Comparison of ENCODE assay signal across 12 mouse cellular contexts in the genomic region with DNA sequence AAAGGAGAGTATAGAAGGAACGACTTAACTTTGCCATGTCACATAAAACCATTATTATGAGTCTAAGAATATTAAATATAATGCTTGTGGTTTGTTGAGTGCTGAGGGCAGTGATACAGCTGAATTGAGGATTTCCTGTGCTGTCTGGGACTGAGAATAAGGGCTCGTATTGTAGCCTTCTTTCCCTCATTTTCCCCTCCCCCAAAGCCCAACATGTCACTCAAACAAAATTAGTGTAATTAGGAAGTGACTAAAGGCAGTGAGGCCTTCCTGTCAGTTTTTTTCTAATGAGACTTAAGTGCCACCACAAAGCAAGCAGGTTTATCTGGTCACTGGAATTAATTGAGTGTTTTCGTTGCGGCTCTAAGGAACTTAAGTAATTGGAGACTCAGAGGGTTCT. TPM values are rescaled to one million over a fixed set of nuclear protein-coding genes. Genes with fewer than 3 reads are reported as not detected.
DNase-seq lines count a peak whose midpoint lies in the region; ATAC-seq and TF ChIP-seq lines count a peak whose summit lies in the region.
"Had no signal": no experiment of that assay in that cellular context is flagged by ENCODE, and none has a peak within 500 bp of the region (broad histone marks: within the 10 kb centered on the region; RNA-seq: fewer than 3 reads in every experiment).

No protein-coding gene starts in this region.

- H3K9me3 ChIP-seq in kidney, embryonic 15.5 days (replicated peaks): no peaks in the 10 kb centered on the region
- H3K9me3 ChIP-seq in forebrain, embryonic 13.5 days (replicated peaks): no peaks in the 10 kb centered on the region

- no peak overlapping the region for H3K4me3 ChIP-seq in kidney, embryonic 15.5 days (replicated peaks)
- no peak overlapping the region for H3K4me3 ChIP-seq in forebrain, embryonic 13.5 days

- no peak for TF ChIP-seq POLR2A in brain, embryonic 14.5 days (IDR thresholded peaks at IDR 0.05; ENCODE audit: borderline replicate concordance, extremely low read depth, insufficient read depth, insufficient read length, poor library complexity, severe bottlenecking)

- H3K4me1 ChIP-seq in kidney, embryonic 15.5 days: peaks cover 6% of the 10 kb centered on the region
- H3K4me1 ChIP-seq in forebrain, embryonic 13.5 days: peaks cover 17% of the 10 kb centered on the region

- no peak overlapping the region for H3K4me2 ChIP-seq in kidney, embryonic 15.5 days
- H3K4me2 ChIP-seq in forebrain, embryonic 13.5 days: peak overlapping the region; percentile 5; the same call in 1 of the 2 replicates

- H3K9ac ChIP-seq in kidney, embryonic 15.5 days: no peak overlapping the region
- H3K9ac ChIP-seq in forebrain, embryonic 13.5 days: no peak overlapping the region

- peak; percentile 27 for DNase-seq in kidney, postnatal 14 days
- peak; percentile 72 for DNase-seq in brain, embryonic 14.5 days (ENCODE audit: low read depth)
- DNase-seq in urinary bladder, adult 2 months (ENCODE audit: low spot score): no peak
- no peak for DNase-seq in heart, postnatal 14 days
- DNase-seq: adrenal gland, postnatal 14 days; cerebellum, postnatal 36 days; lung, postnatal 10 days had no signal

- no peak for ATAC-seq in kidney, embryonic 15.5 days (replicated peaks; ENCODE audit: low FRiP score)
- peak; percentile 71 for ATAC-seq in forebrain, embryonic 13.5 days
- ATAC-seq in megakaryocyte, adult 5-6 weeks (ENCODE audit: poor library complexity, severe bottlenecking): peak; percentile 43; the same call in 1 of the 2 replicates
- ATAC-seq in erythroid progenitor cell, adult 5-6 weeks (replicated peaks; ENCODE audit: low FRiP score, poor library complexity, severe bottlenecking): no peak
- ATAC-seq: hindbrain, postnatal 0 days had no signal

- WGBS in kidney, embryonic 15.5 days: 26% methylated on average over 4 of the region's 4 CpGs
- 11% methylated on average over 4 of the region's 4 CpGs for WGBS in forebrain, embryonic 13.5 days

- H3K27me3 ChIP-seq in kidney, embryonic 15.5 days: no peaks in the 10 kb centered on the region
- no peaks in the 10 kb centered on the region for H3K27me3 ChIP-seq in forebrain, embryonic 13.5 days

- no peak overlapping the region for H3K27ac ChIP-seq in kidney, embryonic 15.5 days
- H3K27ac ChIP-seq in forebrain, embryonic 13.5 days: peak overlapping the region; percentile 32; the same call in 1 of the 2 replicates
- H3K27ac ChIP-seq: hindbrain, postnatal 0 days had no signal

- intact Hi-C loops in heart, postnatal 14 days (cut with DNase I): no loop called here

- H3K36me3 ChIP-seq in kidney, embryonic 15.5 days: no peaks in the 10 kb centered on the region
- H3K36me3 ChIP-seq in forebrain, embryonic 13.5 days (ENCODE audit: poor library complexity, severe bottlenecking): no peaks in the 10 kb centered on the region

- TF ChIP-seq CTCF in brain, embryonic 14.5 days (IDR thresholded peaks at IDR 0.05; ENCODE audit: borderline replicate concordance, extremely low read depth, insufficient read depth, insufficient read length): no peak

RNA-seq across cellular contexts. Expression of a gene that starts 12.3 kb away (rescaled TPM):
- polyA plus RNA-seq in kidney, embryonic 15.5 days (2015; fragmentation: Nextera tagmentation; extraction: Ambion mirVana): 4.3 and 5.3 TPM in 2 replicates
- 3.9 and 6.1 TPM in 2 replicates for polyA plus RNA-seq in brain, embryonic 14.5 days (2012; rRNA removed)
- polyA plus RNA-seq in forebrain, embryonic 13.5 days (2015; fragmentation: Nextera tagmentation; extraction: Ambion mirVana): 1.8 and 2.6 TPM in 2 replicates
- total RNA-seq in megakaryocyte, adult 5-6 weeks (2015): 5.2 and 7.4 TPM in 2 replicates
- total RNA-seq in megakaryocyte, adult 5-6 weeks (2017): 3.8 and 6.7 TPM in 2 replicates
- polyA plus RNA-seq in urinary bladder, adult 2 months (2012; rRNA removed): 10.1 and 14.9 TPM in 2 replicates
- 2.2 TPM in 1 of 2 replicates, not detected in the other for total RNA-seq in erythroid progenitor cell, adult 5-6 weeks (2015; ENCODE audit: low replicate concordance)
- 1.4 TPM in 1 of 2 replicates, not detected in the other for total RNA-seq in erythroid progenitor cell, adult 5-6 weeks (2017; ENCODE audit: low replicate concordance)
- 10 to 100 TPM; 65.2 to 67.0 TPM for total RNA-seq in heart, postnatal 14 days (2021)

Comparison
In these comparisons a context has a peak if more than half of its experiments do, and no peak if none do; other contexts are left out.
1. DNase-seq: peak in kidney, postnatal 14 days (single experiment) and brain, embryonic 14.5 days (single experiment); none in urinary bladder, adult 2 months (single experiment) and heart, postnatal 14 days (0 of 2).
2. ATAC-seq: peak in forebrain, embryonic 13.5 days (single experiment) and megakaryocyte, adult 5-6 weeks (single experiment); none in kidney, embryonic 15.5 days (single experiment) and erythroid progenitor cell, adult 5-6 weeks (single experiment).